Mouse (Mus musculus): Measurements from ENCODE around the gene Rcc1. TPM values are rescaled to one million over a fixed set of nuclear protein-coding genes. Genes with fewer than 3 reads are reported as not detected.

The Rcc1 gene
- polyA plus RNA-seq, 1 experiment from 2014 or later = 88.2 TPM

- Histone ChIP-seq H3K4me3 (no peak overlapping the region), H3K4me1 (no peaks in the 10 kb centered on the region), H3K36me3 (peaks cover 43% of the 10 kb centered on the region), H3K27ac (no peak overlapping the region), H3K9ac (no peak overlapping the region), H3K9me3 (no peaks in the 10 kb centered on the region), H3K27me3 (no peaks in the 10 kb centered on the region), H3K4me2 (replicated peaks) (no peak overlapping the region)
- 89% methylated on average over 3 of the region's 3 CpGs for WGBS
- ATAC-seq (ENCODE audit: insufficient number of reproducible peaks, insufficient read depth, low FRiP score, low TSS enrichment) = no peak
These were observed 30.1 kb upstream of the Rcc1 start for GRCm38 (mm10) chr4:132383455-132383854.

DNA sequence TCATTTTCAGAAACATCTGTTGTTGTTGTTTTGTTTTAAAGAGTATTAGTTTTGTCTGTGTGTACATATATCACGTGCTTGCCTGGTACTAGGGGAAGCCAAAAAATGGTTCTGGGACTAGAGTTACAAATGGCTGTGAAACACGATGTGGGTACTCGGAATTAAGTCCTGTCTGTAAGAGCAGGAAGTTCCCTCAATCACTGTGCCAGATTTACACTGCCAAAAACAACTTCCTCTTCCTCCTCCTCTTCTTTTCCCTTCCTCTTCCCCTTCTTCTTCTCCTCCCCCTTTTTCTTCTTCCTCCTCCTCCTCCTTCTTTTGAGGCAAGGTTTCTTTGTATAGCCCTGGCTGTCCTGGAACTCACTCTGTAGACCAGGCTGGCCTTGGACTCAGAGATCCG lies 28.9 kb upstream of the Rcc1 start:
- no peaks in the 10 kb centered on the region for H3K27me3 ChIP-seq
- no peak for ATAC-seq (ENCODE audit: insufficient number of reproducible peaks, insufficient read depth, low FRiP score, low TSS enrichment)
- H3K9me3 ChIP-seq = no peaks in the 10 kb centered on the region
- H3K27ac ChIP-seq = no peak overlapping the region
- no peak overlapping the region for H3K4me2 ChIP-seq (replicated peaks)
- H3K9ac ChIP-seq = no peak overlapping the region
- H3K36me3 ChIP-seq = peaks cover 54% of the 10 kb centered on the region
- no peaks in the 10 kb centered on the region for H3K4me1 ChIP-seq
- H3K4me3 ChIP-seq = no peak overlapping the region
- WGBS = 91% methylated on average over 4 of the region's 4 CpGs

DNA sequence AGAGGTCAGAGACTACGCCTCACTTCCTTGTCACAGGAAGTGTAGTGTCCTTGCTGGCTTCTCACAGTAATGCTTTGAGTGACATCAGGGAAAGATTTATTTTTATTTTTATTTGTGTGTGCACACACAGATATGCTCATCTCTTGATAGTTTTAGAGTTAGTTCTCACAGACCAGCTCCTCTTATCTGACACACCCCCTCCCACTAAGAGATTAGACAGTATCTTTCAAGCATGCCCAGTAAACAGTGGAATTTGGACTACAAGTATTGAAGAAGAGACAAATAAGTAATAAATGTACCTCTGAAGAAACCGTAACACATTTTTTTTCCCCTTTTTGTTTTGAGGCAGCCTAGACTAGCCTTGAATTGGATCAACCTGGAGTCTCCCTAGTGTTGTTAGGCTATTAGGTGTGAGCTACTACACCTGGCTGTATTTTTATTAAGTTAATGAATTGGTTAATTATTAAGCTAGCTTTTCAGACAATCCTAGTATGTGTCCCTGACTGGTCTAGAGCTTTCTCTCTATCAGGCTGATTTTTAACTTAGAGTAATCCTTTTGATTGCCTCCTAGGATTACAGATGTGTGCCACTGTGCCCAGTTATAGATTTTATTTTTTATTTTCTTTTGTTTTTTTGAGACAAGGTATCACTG lies 27.7 kb upstream of the Rcc1 start:
- no peaks in the 10 kb centered on the region for H3K27me3 ChIP-seq
- ATAC-seq (ENCODE audit: insufficient number of reproducible peaks, insufficient read depth, low FRiP score, low TSS enrichment) = no peak
- no peak overlapping the region for H3K27ac ChIP-seq
- no peak overlapping the region for H3K4me2 ChIP-seq (replicated peaks)
- H3K9ac ChIP-seq = no peak overlapping the region
- H3K4me1 ChIP-seq = no peaks in the 10 kb centered on the region
- no peaks in the 10 kb centered on the region for H3K9me3 ChIP-seq
- WGBS = 99% methylated on average over 2 of the region's 2 CpGs
- H3K4me3 ChIP-seq = no peak overlapping the region
- H3K36me3 ChIP-seq = peaks cover 54% of the 10 kb centered on the region

- WGBS = 92% methylated on average over 1 of the region's 1 CpGs
- ATAC-seq (ENCODE audit: insufficient number of reproducible peaks, insufficient read depth, low FRiP score, low TSS enrichment) = no peak
- Histone ChIP-seq H3K27ac (no peak overlapping the region), H3K9ac (no peak overlapping the region), H3K4me3 (no peak overlapping the region), H3K27me3 (no peaks in the 10 kb centered on the region), H3K4me1 (no peaks in the 10 kb centered on the region), H3K36me3 (peaks cover 68% of the 10 kb centered on the region), H3K9me3 (no peaks in the 10 kb centered on the region), H3K4me2 (replicated peaks) (no peak overlapping the region)
These were observed 20.4 kb upstream of the Rcc1 start for GRCm38 (mm10) chr4:132373820-132374219.

GRCm38 (mm10) chr4:132369953-132370750 lies 16.7 kb upstream of the Rcc1 start:
- no peaks in the 10 kb centered on the region for H3K9me3 ChIP-seq
- ATAC-seq (ENCODE audit: insufficient number of reproducible peaks, insufficient read depth, low FRiP score, low TSS enrichment) = no peak
- H3K27me3 ChIP-seq = no peaks in the 10 kb centered on the region
- H3K27ac ChIP-seq = no peak overlapping the region
- no peaks in the 10 kb centered on the region for H3K4me1 ChIP-seq
- H3K4me3 ChIP-seq = no peak overlapping the region
- H3K9ac ChIP-seq = no peak overlapping the region
- no peak overlapping the region for H3K4me2 ChIP-seq (replicated peaks)
- WGBS = 76% methylated on average over 8 of the region's 8 CpGs
- H3K36me3 ChIP-seq = peaks cover 80% of the 10 kb centered on the region

DNA sequence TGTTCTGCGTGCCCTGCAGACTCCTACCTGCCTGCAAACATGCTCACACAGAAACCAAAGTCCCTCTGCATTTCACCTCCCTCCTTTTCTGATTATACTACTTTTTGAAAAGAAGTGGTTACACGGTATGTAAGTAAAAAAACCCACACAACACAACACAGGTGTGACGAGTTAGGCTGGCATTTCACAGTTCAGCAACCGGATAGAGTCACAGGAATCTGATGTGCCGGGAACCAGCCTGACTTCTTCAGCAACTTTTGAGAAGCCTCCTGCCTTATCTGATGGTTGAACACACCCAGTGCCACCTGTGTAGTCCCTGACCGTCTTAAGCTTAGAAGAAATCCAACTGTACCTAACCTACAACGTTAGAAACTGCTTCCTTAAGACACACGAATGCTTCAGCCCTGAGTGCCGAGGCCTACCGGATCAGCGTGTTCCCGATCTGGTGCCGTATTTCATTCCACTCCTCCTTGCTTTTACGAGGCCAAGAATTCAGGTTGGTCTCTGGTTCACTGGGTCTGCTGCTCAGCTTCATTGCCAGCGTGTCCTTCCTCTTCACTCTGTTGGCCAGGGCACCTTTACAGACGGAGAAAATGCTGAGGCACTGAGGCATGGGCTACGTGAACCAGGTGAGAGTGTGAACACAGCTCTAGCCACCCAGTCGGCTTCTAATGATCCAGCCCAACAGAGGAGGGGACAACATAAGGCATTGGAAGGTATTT lies 14.2 kb upstream of the Rcc1 start:
- no peak overlapping the region for H3K9ac ChIP-seq
- 90% methylated on average over 18 of the region's 18 CpGs for WGBS
- H3K4me3 ChIP-seq = no peak overlapping the region
- H3K4me1 ChIP-seq = no peaks in the 10 kb centered on the region
- no peaks in the 10 kb centered on the region for H3K9me3 ChIP-seq
- H3K27me3 ChIP-seq = no peaks in the 10 kb centered on the region
- no peak overlapping the region for H3K27ac ChIP-seq
- no peak for ATAC-seq (ENCODE audit: insufficient number of reproducible peaks, insufficient read depth, low FRiP score, low TSS enrichment)
- no peak overlapping the region for H3K4me2 ChIP-seq (replicated peaks)
- peaks cover 89% of the 10 kb centered on the region for H3K36me3 ChIP-seq

- Histone ChIP-seq H3K4me2 (replicated peaks) (no peak overlapping the region), H3K27me3 (no peaks in the 10 kb centered on the region), H3K36me3 (peaks cover 86% of the 10 kb centered on the region), H3K4me3 (no peak overlapping the region), H3K9ac (no peak overlapping the region), H3K27ac (no peak overlapping the region), H3K9me3 (no peaks in the 10 kb centered on the region), H3K4me1 (no peaks in the 10 kb centered on the region)
- 58% methylated on average over 13 of the region's 13 CpGs for WGBS
- no peak for ATAC-seq (ENCODE audit: insufficient number of reproducible peaks, insufficient read depth, low FRiP score, low TSS enrichment)
These were observed 12.2 kb upstream of the Rcc1 start for GRCm38 (mm10) chr4:132365450-132366060.

- Histone ChIP-seq H3K27ac (no peak overlapping the region), H3K36me3 (peaks cover 85% of the 10 kb centered on the region), H3K4me3 (no peak overlapping the region), H3K4me1 (no peaks in the 10 kb centered on the region), H3K9me3 (no peaks in the 10 kb centered on the region), H3K27me3 (no peaks in the 10 kb centered on the region), H3K9ac (no peak overlapping the region), H3K4me2 (replicated peaks) (no peak overlapping the region)
- 96% methylated on average over 11 of the region's 11 CpGs for WGBS
- ATAC-seq (ENCODE audit: insufficient number of reproducible peaks, insufficient read depth, low FRiP score, low TSS enrichment) = no peak
These were observed 10.1 kb upstream of the Rcc1 start for GRCm38 (mm10) chr4:132363487-132363886.

- ATAC-seq (ENCODE audit: insufficient number of reproducible peaks, insufficient read depth, low FRiP score, low TSS enrichment) = no peak
- H3K4me2 ChIP-seq (replicated peaks) = no peak overlapping the region
- H3K9ac ChIP-seq = no peak overlapping the region
- H3K4me1 ChIP-seq = no peaks in the 10 kb centered on the region
- no peak overlapping the region for H3K4me3 ChIP-seq
- no peaks in the 10 kb centered on the region for H3K27me3 ChIP-seq
- H3K9me3 ChIP-seq = no peaks in the 10 kb centered on the region
- no peak overlapping the region for H3K27ac ChIP-seq
- WGBS = 93% methylated on average over 4 of the region's 4 CpGs
- peaks cover 71% of the 10 kb centered on the region for H3K36me3 ChIP-seq
These were observed 6.1 kb upstream of the Rcc1 start for GRCm38 (mm10) chr4:132359510-132359909.

- Histone ChIP-seq H3K4me2 (replicated peaks) (no peak overlapping the region), H3K27me3 (no peaks in the 10 kb centered on the region), H3K4me1 (peaks cover 15% of the 10 kb centered on the region; the same call in 1 of the 2 replicates), H3K4me3 (no peak overlapping the region), H3K36me3 (peaks cover 45% of the 10 kb centered on the region), H3K9ac (no peak overlapping the region), H3K9me3 (no peaks in the 10 kb centered on the region), H3K27ac (no peak overlapping the region)
- ATAC-seq (ENCODE audit: insufficient number of reproducible peaks, insufficient read depth, low FRiP score, low TSS enrichment) = no peak
- 34% methylated on average over 12 of the region's 12 CpGs for WGBS
These were observed 2.8 kb upstream of the Rcc1 start for GRCm38 (mm10) chr4:132356170-132356569.

GRCm38 (mm10) chr4:132355403-132355802 lies 2.0 kb upstream of the Rcc1 start:
- Histone ChIP-seq H3K4me2 (replicated peaks) (no peak overlapping the region), H3K27me3 (no peaks in the 10 kb centered on the region), H3K4me1 (peaks cover 15% of the 10 kb centered on the region; the same call in 1 of the 2 replicates), H3K27ac (no peak overlapping the region), H3K9ac (no peak overlapping the region), H3K4me3 (no peak overlapping the region), H3K36me3 (peaks cover 40% of the 10 kb centered on the region), H3K9me3 (no peaks in the 10 kb centered on the region)
- ATAC-seq (ENCODE audit: insufficient number of reproducible peaks, insufficient read depth, low FRiP score, low TSS enrichment) = no peak
- WGBS = 89% methylated on average over 3 of the region's 3 CpGs

Data from embryonic facial prominence, embryonic 12.5 days (tissue).